Mouse (Mus musculus) midbrain, embryonic 14.5 days (tissue): ENCODE results near the gene Hs3st2. TPM values are rescaled to one million over a fixed set of nuclear protein-coding genes. Genes with fewer than 3 reads are reported as not detected.

Experiments used
- ATAC-seq: fragments of 200-750 bp; cut with Nextera tagmentation; 2 replicates; pipeline ENCODE4 v1.8.0; 2017; ENCODE audit warnings: moderate number of reproducible peaks, moderate library complexity; ENCODE audit not compliant: low FRiP score, low TSS enrichment
- DNase-seq: peaks from one replicate; pipeline ENCODE4 v3.0.0-alpha.2; 2015
- H3K27ac ChIP-seq: fragments of 300-500 bp; sonication (generic); replicated peaks from 2 replicates; pipeline ENCODE4 v1.5.1; 2014; ENCODE audit warnings: mild to moderate bottlenecking, low read depth, low read length, moderate library complexity
- H3K27me3 ChIP-seq: fragments of 300-500 bp; sonication (generic); 2 replicates; pipeline ENCODE4 v1.6.1; 2014; ENCODE audit warnings: low read length, control low read depth, mixed read lengths; ENCODE audit not compliant: control insufficient read depth, insufficient read depth
- H3K36me3 ChIP-seq: fragments of 300-500 bp; sonication (generic); 2 replicates; pipeline ENCODE4 v1.6.1; 2014; ENCODE audit warnings: low read length, control low read depth; ENCODE audit not compliant: control insufficient read depth, insufficient read depth
- H3K4me1 ChIP-seq: fragments of 300-500 bp; sonication (generic); 2 replicates; pipeline ENCODE4 v1.6.1; 2014; ENCODE audit warnings: mild to moderate bottlenecking, antibody characterized with exemption, low read length, control low read depth; ENCODE audit not compliant: control insufficient read depth, insufficient read depth
- H3K4me2 ChIP-seq: fragments of 300-500 bp; sonication (generic); 2 replicates; pipeline ENCODE4 v1.6.1; 2014; ENCODE audit warnings: mild to moderate bottlenecking, low read length, moderate library complexity
- H3K4me3 ChIP-seq: fragments of 300-500 bp; sonication (generic); replicated peaks from 2 replicates; pipeline ENCODE4 v1.5.1; 2014; ENCODE audit warnings: low read depth, low read length
- H3K9ac ChIP-seq: fragments of 300-500 bp; sonication (generic); replicated peaks from 2 replicates; pipeline ENCODE4 v1.6.1; 2014; ENCODE audit warnings: mild to moderate bottlenecking, low read length, moderate library complexity
- H3K9me3 ChIP-seq: fragments of 300-500 bp; sonication (generic); 2 replicates; pipeline ENCODE4 v1.6.1; 2016; ENCODE audit warnings: low read length, control low read depth, mixed read lengths; ENCODE audit not compliant: control insufficient read depth
- WGBS: fragments of 180-500 bp; shearing (Covaris S2); extraction: QIAGEN DNeasy Blood & Tissue Kit; methylation state at CpG from one replicate; pipeline ENCODE4 v1.1.7; 2014; 5-methylcytosine and 5-hydroxymethylcytosine counted together
- polyA plus RNA-seq: library from polyadenylated mRNA; unstranded; fragments of >200 nt; fragmentation: Nextera tagmentation; extraction: Ambion mirVana; gene quantifications from 2 replicates; pipeline ENCODE4 v1.2.1, GENCODE M21; 2014

Hs3st2 gene
- polyA plus RNA-seq, 1 experiment from 2014 or later: 10.2 TPM

GRCm38 (mm10) chr7:121446281-121446680 lies 54.6 kb downstream of the Hs3st2 start:
- H3K4me1 ChIP-seq: no peaks in the 10 kb centered on the region; the same call in 1 of the 2 replicates
- WGBS: 92% methylated on average over 4 of the region's 4 CpGs
- no peak for DNase-seq
- H3K9ac ChIP-seq: no peak overlapping the region
- no peak overlapping the region for H3K4me3 ChIP-seq
- no peaks in the 10 kb centered on the region for H3K36me3 ChIP-seq
- H3K27me3 ChIP-seq: no peaks in the 10 kb centered on the region
- H3K9me3 ChIP-seq: no peaks in the 10 kb centered on the region
- no peak for ATAC-seq
- no peak overlapping the region for H3K4me2 ChIP-seq
- H3K27ac ChIP-seq: no peak overlapping the region

- Histone ChIP-seq H3K36me3 (no peaks in the 10 kb centered on the region), H3K9me3 (no peaks in the 10 kb centered on the region), H3K9ac (no peak overlapping the region), H3K27me3 (no peaks in the 10 kb centered on the region), H3K4me1 (peaks cover 9% of the 10 kb centered on the region; the same call in 1 of the 2 replicates), H3K27ac (0 out of 2 replicates have a peak overlapping the region, but pooled peaks have one; percentile 33), H3K4me3 (no peak overlapping the region), H3K4me2 (no peak overlapping the region)
- peak; percentile 48; the same call in 1 of the 2 replicates for ATAC-seq
- 35% methylated on average over 13 of the region's 13 CpGs for WGBS
- DNase-seq: peak; percentile 80
These were observed 59.5 kb downstream of the Hs3st2 start for GRCm38 (mm10) chr7:121450951-121451843.

GRCm38 (mm10) chr7:121456716-121457115 lies 65.1 kb downstream of the Hs3st2 start:
- 83% methylated on average over 1 of the region's 1 CpGs for WGBS
- no peak for DNase-seq
- Histone ChIP-seq H3K4me3 (no peak overlapping the region), H3K27ac (no peak overlapping the region), H3K4me1 (peaks cover 5% of the 10 kb centered on the region; the same call in 1 of the 2 replicates), H3K4me2 (no peak overlapping the region), H3K36me3 (no peaks in the 10 kb centered on the region), H3K9ac (no peak overlapping the region), H3K9me3 (no peaks in the 10 kb centered on the region), H3K27me3 (no peaks in the 10 kb centered on the region)
- ATAC-seq: no peak

GRCm38 (mm10) chr7:121458075-121458474 lies 66.4 kb downstream of the Hs3st2 start:
- Histone ChIP-seq H3K36me3 (no peaks in the 10 kb centered on the region), H3K4me1 (no peaks in the 10 kb centered on the region), H3K27ac (no peak overlapping the region), H3K9me3 (no peaks in the 10 kb centered on the region), H3K4me3 (no peak overlapping the region), H3K27me3 (no peaks in the 10 kb centered on the region), H3K4me2 (no peak overlapping the region), H3K9ac (no peak overlapping the region)
- no peak for DNase-seq
- 59% methylated on average over 3 of the region's 3 CpGs for WGBS
- no peak for ATAC-seq

- Histone ChIP-seq H3K4me2 (no peak overlapping the region), H3K4me1 (no peaks in the 10 kb centered on the region), H3K27me3 (no peaks in the 10 kb centered on the region), H3K9me3 (no peaks in the 10 kb centered on the region), H3K36me3 (no peaks in the 10 kb centered on the region), H3K4me3 (no peak overlapping the region), H3K9ac (no peak overlapping the region), H3K27ac (no peak overlapping the region)
- ATAC-seq (no peak), DNase-seq (no peak)
- WGBS: 86% methylated on average over 6 of the region's 6 CpGs
These were observed 69.0 kb downstream of the Hs3st2 start for GRCm38 (mm10) chr7:121460626-121461025.

- 91% methylated on average over 5 of the region's 5 CpGs for WGBS
- Histone ChIP-seq H3K27me3 (no peaks in the 10 kb centered on the region), H3K9ac (no peak overlapping the region), H3K36me3 (no peaks in the 10 kb centered on the region), H3K4me3 (no peak overlapping the region), H3K9me3 (no peaks in the 10 kb centered on the region), H3K27ac (no peak overlapping the region), H3K4me1 (no peaks in the 10 kb centered on the region), H3K4me2 (no peak overlapping the region)
- ATAC-seq (no peak), DNase-seq (no peak)
These were observed 72.8 kb downstream of the Hs3st2 start for GRCm38 (mm10) chr7:121464441-121464840.

- Histone ChIP-seq H3K9ac (no peak overlapping the region), H3K9me3 (no peaks in the 10 kb centered on the region), H3K36me3 (no peaks in the 10 kb centered on the region), H3K4me2 (no peak overlapping the region), H3K4me3 (no peak overlapping the region), H3K4me1 (no peaks in the 10 kb centered on the region), H3K27ac (no peak overlapping the region), H3K27me3 (no peaks in the 10 kb centered on the region)
- DNase-seq (no peak), ATAC-seq (no peak)
- WGBS: 94% methylated on average over 1 of the region's 1 CpGs
These were observed 73.5 kb downstream of the Hs3st2 start for GRCm38 (mm10) chr7:121465111-121465510.

- no peaks in the 10 kb centered on the region for H3K27me3 ChIP-seq
- no peak overlapping the region for H3K4me2 ChIP-seq
- H3K36me3 ChIP-seq: no peaks in the 10 kb centered on the region
- no peaks in the 10 kb centered on the region for H3K4me1 ChIP-seq
- H3K4me3 ChIP-seq: no peak overlapping the region
- no peak overlapping the region for H3K9ac ChIP-seq
- no peak overlapping the region for H3K27ac ChIP-seq
- ATAC-seq: no peak
- 79% methylated on average over 5 of the region's 5 CpGs for WGBS
- no peak for DNase-seq
- no peaks in the 10 kb centered on the region for H3K9me3 ChIP-seq
These were observed 74.7 kb downstream of the Hs3st2 start for GRCm38 (mm10) chr7:121466331-121466730.

- H3K4me2 ChIP-seq: no peak overlapping the region
- WGBS: 73% methylated on average over 3 of the region's 3 CpGs
- H3K27ac ChIP-seq: no peak overlapping the region
- H3K9ac ChIP-seq: no peak overlapping the region
- H3K4me1 ChIP-seq: no peaks in the 10 kb centered on the region
- no peak for ATAC-seq
- no peak overlapping the region for H3K4me3 ChIP-seq
- no peak for DNase-seq
- no peaks in the 10 kb centered on the region for H3K36me3 ChIP-seq
- H3K27me3 ChIP-seq: no peaks in the 10 kb centered on the region
- no peaks in the 10 kb centered on the region for H3K9me3 ChIP-seq
These were observed 77.8 kb downstream of the Hs3st2 start for GRCm38 (mm10) chr7:121469435-121469834.
